Mouse (Mus musculus) colon, adult 2 months (tissue): Measurements from ENCODE around the gene Ap5m1. TPM values are rescaled to one million over a fixed set of nuclear protein-coding genes. Genes with fewer than 3 reads are reported as not detected.

Source experiments
- polyA plus RNA-seq: library from polyadenylated mRNA; depleted of rRNA; stranded (reverse); fragments of >200 nt; gene quantifications from 2 replicates; pipeline ENCODE4 v1.2.3, GENCODE M21; 2012; rRNA removed

Gene Ap5m1
- polyA plus RNA-seq, result 7.1 and 8.0 TPM in 2 replicates

DNA sequence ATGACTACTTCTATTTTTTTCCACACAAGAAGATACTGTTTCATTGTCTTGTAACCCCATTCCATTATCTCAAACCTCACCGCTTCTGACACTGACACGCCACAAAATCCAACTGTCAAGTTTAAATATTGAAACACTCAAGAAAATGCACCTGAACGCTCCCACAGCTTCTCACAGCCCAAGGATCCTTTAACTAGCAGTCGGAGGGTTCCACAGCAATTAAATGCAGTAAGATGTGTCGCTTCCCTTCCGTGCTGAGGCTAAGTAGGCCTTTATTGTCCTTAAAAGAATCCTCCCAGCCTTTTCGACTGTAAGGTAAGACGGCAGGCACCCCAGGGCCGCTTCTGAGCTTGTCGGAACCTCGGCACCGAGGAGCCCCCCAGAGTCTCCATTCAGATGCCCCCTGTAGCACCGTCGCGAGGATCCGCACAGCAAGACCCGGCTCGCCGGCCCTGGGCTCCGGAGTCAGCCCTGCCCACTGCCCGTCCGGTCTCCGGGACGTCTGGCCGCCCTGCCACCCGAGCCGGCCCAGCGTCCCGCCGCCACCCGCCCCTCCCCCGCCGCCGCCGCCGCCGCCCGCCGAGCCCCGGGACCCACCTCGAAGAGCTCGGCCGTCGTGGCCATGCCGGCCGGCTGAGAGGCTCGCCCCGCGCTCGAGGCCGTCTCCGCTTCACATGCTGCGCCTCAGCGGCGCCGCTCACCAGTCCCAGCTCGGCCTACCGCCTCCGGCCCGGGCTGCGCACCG lies at the start of gene Ap5m1:
Gene Ap5m1, plus strand, starts transcription at position 569 of the 745 bp plus-strand sequence.

DNA sequence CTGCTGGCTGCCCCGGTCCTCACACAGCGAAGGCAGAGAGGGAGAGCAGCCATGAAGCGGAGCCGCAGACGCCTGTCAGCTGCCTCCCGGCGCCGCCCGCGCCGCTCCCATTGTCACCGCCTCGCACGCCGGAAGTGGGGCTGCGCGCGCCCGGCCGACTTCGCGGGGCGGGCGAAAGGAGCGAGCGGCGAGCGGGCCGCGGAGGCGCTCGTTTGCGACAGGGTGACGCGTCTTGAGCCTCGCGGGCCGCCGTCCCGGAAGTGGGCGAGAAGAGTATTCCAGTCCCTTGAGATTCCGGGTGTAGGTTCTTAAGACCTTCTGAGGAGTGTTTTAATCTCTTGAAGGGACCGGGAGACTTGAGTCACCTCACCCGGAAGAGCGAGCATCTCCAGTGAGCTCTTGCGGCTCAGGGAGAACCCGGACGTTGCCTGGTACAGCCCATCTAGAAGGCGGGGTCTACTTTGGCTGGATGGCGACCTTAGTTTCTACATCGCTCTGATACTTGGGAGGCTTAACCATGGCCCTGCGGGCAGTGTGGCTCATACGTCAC lies 452 bp downstream of the Ap5m1 start, which contains the start of gene Exoc5:
Gene Exoc5, minus strand, starts transcription at position 380 of the 550 bp plus-strand sequence.

Other genes starting within 250 kb of the Ap5m1 start
- 7.2 and 9.9 TPM in 2 replicates for gene Exoc5, start 556 bp downstream of the Ap5m1 start, polyA plus RNA-seq
- gene Naa30, start 106.1 kb downstream of the Ap5m1 start, polyA plus RNA-seq, result 4.9 and 5.7 TPM in 2 replicates
- gene ccdc198, start 179.4 kb downstream of the Ap5m1 start, polyA plus RNA-seq, result 0.17 and 0.71 TPM in 2 replicates